Mouse (Mus musculus): ENCODE data around the gene Eif4g3.

DNA sequence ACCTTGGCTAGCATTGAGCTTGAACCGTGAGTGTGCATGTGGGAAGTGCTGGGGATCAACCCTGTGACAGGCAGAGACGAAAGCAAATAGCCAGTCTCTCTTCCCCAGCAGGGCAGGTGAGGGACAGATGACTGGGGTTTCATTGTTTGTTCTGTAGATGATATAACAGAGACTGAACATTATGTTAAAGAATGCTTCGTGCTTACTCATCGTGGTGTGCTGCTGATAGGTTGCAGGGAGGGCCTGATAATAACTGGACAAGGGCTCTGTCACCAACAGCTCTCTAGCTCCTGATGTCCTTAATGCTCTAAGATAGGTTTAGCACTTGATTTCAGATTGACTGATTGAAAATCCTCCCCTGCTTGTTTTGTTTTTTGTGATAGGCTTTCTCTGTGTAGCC, 23.1 kb downstream of the Eif4g3 start:
- no peak for TF ChIP-seq CTCF (IDR thresholded peaks at IDR 0.05; ENCODE audit: borderline replicate concordance, control insufficient read depth, extremely low read depth, insufficient read depth, low read length, poor library complexity)
- no peak for TF ChIP-seq POLR2A (IDR thresholded peaks at IDR 0.05; ENCODE audit: control insufficient read depth, extremely low read depth, insufficient read depth, low read length, poor library complexity)

Data from thymus, adult 2 months (tissue).